Mouse (Mus musculus) left cerebral cortex, adult 2 months (tissue): ENCODE measurements at regions not wholly inside any gene's neighbourhood (a gene's known extent, or its start where the extent isn't known, plus 50 kb on each side); places are given as distances from the start of the nearest gene placed in this dataset.

Experiments
- DNase-seq, 2 experiments: peaks; one replicate each; pipeline ENCODE4 v3.0.0; 2021 to 2022; ENCODE audit warnings: low spot score in 2 of 2, mixed read lengths in 1 of 2; ENCODE audit errors: extremely low spot score in 1 of 2
- H3K27ac ChIP-seq: fragments of 200-600 bp; 2 replicates; pipeline ENCODE4 v1.8.1; 2022
- H3K4me3 ChIP-seq: fragments of 200-600 bp; 2 replicates; pipeline ENCODE4 v1.8.1; 2022
- CTCF ChIP-seq: fragments of 200-600 bp; IDR thresholded peaks from 2 replicates; pipeline ENCODE4 v1.8.1; 2022; ENCODE audit warnings: antibody characterized with exemption, mild to moderate bottlenecking, moderate library complexity
- intact Hi-C: fragments of 180-260 bp; cut with DNase I; formaldehyde crosslinking; loops from one replicate; pipeline ENCODE4 v1.15.1; 2025

DNA sequence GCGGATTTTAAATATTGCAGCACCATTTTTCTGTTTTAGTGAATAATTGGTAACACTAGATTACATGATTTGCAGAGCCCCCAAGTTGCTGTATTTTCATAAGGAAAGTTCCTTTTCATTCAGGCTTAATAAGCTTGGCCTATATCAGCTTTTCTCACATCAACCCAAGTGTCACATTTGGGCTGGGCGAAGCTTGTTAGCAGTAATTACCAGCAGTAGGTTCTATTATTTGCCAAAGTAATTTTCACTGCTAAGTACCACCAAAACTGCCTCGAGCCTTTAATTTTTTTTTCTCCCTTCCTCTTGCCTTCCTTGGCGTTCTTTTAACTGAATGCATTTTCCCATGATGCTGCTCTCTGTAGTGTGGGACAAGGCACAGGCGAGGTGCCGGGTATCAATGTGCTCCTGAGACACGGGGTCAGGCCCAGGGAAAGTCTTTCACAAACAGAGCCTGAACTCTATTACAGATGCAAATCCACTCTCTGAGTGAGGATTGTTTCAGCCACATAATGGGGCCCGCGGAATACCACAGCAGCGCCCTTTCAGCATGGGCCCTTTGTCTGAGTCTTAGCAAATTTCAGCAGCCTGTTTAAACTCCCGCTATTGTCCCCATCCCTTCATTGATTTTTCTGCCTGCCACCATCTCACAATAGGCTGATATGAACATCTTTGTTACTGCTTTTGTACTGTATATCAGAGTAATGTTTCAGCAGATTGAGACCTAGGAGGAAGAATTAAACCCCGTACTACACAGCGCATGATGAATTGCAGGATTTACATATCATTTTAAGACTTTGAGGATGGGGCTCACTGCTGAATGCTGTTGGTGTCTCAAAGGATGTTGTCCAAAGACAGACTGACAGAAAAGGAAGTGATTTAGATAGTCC, 205.1 kb upstream of the Epha3 start:
- Histone ChIP-seq H3K4me3 (no peak overlapping the region), H3K27ac (no peak overlapping the region)
- DNase-seq: peak in 1 of 2 experiments; percentile 8
- intact Hi-C loops: no loop called here
- TF ChIP-seq CTCF: no peak

DNA sequence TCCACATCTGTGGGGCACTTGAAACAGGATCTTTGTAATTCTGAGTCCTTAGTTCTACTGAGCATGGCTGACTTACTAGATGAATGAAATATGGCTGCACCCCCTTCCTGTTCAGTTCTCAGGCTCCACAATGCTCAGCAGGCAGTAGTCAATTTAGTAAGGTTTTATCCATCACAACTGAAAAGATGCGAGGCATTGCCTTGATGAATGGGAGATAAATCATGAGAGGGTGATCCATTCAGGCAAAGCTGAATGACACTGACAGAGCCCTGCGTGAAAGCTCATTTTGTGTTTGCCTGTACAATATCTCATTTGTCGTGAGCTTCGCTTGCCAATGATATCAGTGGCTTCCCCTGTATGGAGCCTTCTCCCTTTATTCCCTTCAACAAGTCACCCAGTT, 198.6 kb upstream of the Epha3 start:
- no peak overlapping the region for H3K4me3 ChIP-seq
- intact Hi-C loops: no loop called here
- no peak for TF ChIP-seq CTCF
- no peak for DNase-seq
- H3K27ac ChIP-seq: no peak overlapping the region

DNA sequence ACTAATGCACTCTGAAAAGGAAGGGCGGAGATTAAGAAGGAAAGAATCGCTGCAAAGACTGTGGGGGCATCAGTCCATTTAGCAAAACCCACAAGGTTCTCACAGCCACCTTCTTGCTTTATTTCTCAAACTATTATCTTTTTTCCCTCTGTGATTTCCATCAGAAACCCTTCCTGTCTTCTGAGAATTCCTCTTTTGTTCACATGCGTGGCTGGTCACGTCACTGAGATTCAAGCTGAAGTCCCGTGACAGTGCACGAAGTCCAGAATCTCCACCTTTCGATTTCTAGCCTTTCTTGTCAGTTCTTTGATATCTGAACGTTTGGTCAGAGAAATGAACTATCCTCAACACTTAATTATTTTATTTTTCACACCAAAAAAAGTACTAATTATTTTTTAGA, 194.7 kb upstream of the Epha3 start:
- Histone ChIP-seq H3K27ac (no peak overlapping the region), H3K4me3 (no peak overlapping the region)
- intact Hi-C loops: no loop called here
- no peak for TF ChIP-seq CTCF
- no peak for DNase-seq

DNA sequence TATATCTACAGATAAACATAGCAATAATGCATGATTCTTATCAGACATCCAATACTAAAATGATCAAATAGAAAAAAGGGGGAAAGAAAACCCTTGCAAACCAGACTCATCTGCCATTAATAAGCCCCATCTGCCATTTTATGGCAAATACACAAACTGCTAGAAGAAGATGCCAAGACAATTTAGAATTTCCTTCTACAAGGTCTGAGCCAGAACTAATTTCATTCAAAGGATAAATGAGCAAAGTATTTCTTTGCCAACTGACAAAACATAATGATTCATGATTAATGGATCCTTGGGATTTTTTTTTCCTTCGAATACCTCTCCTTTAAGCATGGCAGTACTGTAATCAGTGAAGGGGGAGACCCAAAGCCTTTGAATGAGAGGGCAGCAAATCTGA, 190.4 kb upstream of the Epha3 start:
- no peak overlapping the region for H3K4me3 ChIP-seq
- no peak overlapping the region for H3K27ac ChIP-seq
- intact Hi-C loops: no loop called here
- TF ChIP-seq CTCF: no peak
- DNase-seq: no peak

GRCm38 (mm10) chr16:64048026-64048425, 184.1 kb upstream of the Epha3 start:
- Histone ChIP-seq H3K4me3 (no peak overlapping the region), H3K27ac (no peak overlapping the region)
- no peak for TF ChIP-seq CTCF
- intact Hi-C loops: no loop called here
- no peak for DNase-seq

- DNase-seq: no peak
- intact Hi-C loops: no loop called here
- no peak for TF ChIP-seq CTCF
- Histone ChIP-seq H3K4me3 (no peak overlapping the region), H3K27ac (no peak overlapping the region)
Observed at GRCm38 (mm10) chr16:64033049-64033448, 169.1 kb upstream of the Epha3 start.

DNA sequence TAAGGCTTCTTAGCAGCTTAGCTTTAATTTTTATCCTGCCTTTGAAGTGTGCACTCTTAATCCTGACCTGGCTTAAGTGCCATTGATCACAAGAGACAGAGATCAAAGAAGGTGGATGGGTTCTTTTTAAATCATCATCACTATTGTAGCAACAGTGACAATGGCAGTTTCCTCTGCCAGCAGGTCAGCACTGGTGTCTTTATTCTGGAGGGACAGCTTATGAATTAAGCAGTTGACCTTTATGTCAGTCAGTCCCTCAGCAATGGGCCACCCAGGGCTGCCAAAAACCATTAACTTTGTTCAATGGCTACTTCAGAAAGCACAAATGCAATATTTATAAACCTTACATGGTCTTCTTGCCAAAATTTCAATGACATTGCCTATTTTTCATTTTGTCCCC, 160.0 kb upstream of the Epha3 start:
- DNase-seq: no peak
- TF ChIP-seq CTCF: no peak
- intact Hi-C loops: no loop called here
- Histone ChIP-seq H3K4me3 (no peak overlapping the region), H3K27ac (no peak overlapping the region)

GRCm38 (mm10) chr16:64000884-64001283, 136.9 kb upstream of the Epha3 start:
- intact Hi-C loops: no loop called here
- H3K4me3 ChIP-seq: no peak overlapping the region
- TF ChIP-seq CTCF: no peak
- H3K27ac ChIP-seq: no peak overlapping the region
- no peak for DNase-seq

GRCm38 (mm10) chr16:63967407-63967806, 103.4 kb upstream of the Epha3 start:
- intact Hi-C loops: no loop called here
- no peak for DNase-seq
- no peak for TF ChIP-seq CTCF
- no peak overlapping the region for H3K27ac ChIP-seq
- H3K4me3 ChIP-seq: no peak overlapping the region

DNA sequence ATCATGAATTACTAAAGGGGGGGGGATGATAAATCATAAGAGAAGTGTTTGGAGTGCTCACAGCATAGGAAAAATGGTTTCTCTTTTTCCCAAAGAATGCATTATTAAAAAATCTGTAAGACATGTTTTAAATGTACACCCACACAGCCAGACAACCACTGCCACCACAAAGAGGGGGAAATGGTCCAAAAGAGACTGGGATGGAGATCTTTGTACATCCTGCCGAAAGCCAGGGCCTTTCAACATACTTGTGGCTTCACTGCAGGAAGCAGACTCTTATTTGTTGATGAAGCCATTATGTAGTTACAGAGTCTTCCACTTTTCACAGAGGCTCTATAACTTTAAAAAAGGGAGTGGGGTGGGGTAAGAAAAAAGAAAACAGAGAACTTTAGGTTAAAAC, 96.8 kb upstream of the Epha3 start:
- no peak for TF ChIP-seq CTCF
- Histone ChIP-seq H3K4me3 (no peak overlapping the region), H3K27ac (no peak overlapping the region)
- intact Hi-C loops: no loop called here
- no peak for DNase-seq

- Histone ChIP-seq H3K4me3 (peak overlapping the region; percentile 30; the same call in 1 of the 2 replicates), H3K27ac (no peak overlapping the region)
- DNase-seq: peak; percentile 11
- intact Hi-C loops: no loop called here
- TF ChIP-seq CTCF: no peak
Observed at GRCm38 (mm10) chr16:63958154-63958553, 94.2 kb upstream of the Epha3 start.

- Histone ChIP-seq H3K4me3 (no peak overlapping the region), H3K27ac (no peak overlapping the region)
- intact Hi-C loops: no loop called here
- no peak for TF ChIP-seq CTCF
- DNase-seq: no peak
Observed at GRCm38 (mm10) chr16:63925195-63925594, 61.2 kb upstream of the Epha3 start.

DNA sequence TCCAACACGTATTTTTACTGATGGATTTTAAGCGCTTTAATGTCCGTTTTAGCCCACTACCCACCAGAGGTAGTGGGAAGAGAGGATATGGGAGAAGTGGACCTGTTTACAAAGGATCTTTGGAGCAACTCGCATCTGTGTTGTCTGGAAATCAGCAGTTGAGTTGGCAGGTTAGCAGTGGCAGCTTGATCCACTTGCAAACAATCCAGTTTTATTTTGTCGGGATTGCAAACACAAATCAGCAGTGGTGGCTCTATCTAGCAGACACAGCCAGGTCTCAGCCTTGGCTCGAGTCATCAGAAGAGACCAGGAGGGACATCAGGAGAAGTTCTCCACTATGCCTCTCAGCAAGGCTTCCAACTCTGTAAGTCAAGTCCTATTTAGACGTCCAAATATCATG, 57.2 kb upstream of the Epha3 start:
- H3K27ac ChIP-seq: no peak overlapping the region
- DNase-seq: no peak
- no peak overlapping the region for H3K4me3 ChIP-seq
- TF ChIP-seq CTCF: no peak
- intact Hi-C loops: no loop called here
